Mouse (Mus musculus): ENCODE results near the gene Rnf123. TPM values are rescaled to one million over a fixed set of nuclear protein-coding genes. Genes with fewer than 3 reads are reported as not detected.

Rnf123 gene
- polyA plus RNA-seq, 2 experiments: 88.2 to 146 TPM

DNA sequence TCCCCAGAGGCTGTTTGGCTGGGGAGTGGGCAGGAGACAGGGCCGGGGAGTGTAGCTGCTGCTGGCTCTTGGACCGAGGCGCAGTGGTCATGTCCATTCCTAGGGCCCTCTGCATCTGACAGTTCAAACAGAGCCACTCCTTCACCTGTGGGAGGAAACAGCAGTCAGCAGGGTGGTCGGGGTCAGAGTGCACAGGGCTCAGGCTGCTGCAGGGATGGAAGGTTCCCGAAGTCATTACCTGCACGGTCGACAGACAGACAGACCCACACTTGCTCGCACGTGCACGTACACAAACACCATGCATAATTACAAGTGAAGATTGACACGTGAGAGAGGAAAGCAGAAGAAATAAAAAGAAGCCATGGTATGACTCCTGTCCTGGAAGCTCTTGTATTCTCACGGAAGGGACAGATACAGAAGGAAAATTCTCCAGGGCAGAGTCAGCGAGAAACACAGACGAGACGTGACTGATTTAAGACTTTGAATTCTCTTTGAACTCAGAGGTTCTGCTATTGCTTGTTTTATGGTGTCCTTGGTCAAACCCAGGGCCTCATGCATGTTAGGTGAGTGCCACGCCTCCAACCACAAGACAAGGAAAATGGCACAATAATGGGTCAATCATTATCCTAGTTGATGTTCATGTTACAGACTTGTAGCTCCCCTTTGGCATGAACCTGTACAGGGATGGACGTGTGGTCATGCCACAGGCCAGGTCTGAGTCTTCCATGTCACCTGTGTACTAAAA, 43.5 kb upstream of the Rnf123 start:
- ATAC-seq (ENCODE audit: insufficient read depth) (no peak), DNase-seq (ENCODE audit: low read depth in 3 of 3, low spot score in 3 of 3) (no peak)
- Histone ChIP-seq H3K27ac (no peak overlapping the region), H3K4me3 (ENCODE audit: insufficient read depth in 1 of 2, low read depth in 2 of 2, low read length in 2 of 2) (no peak overlapping the region), H3K36me3 (replicated peaks; ENCODE audit: control insufficient read depth, insufficient read depth, low read depth) (no peaks in the 10 kb centered on the region), H3K4me1 (replicated peaks; ENCODE audit: control insufficient read depth in 2 of 2, insufficient read depth in 2 of 2, low read length in 1 of 2) (0 out of 4 replicates have a peak, but pooled peaks cover 0 to under 1% of the 10 kb centered on the region in 2 experiments), H3K9ac (replicated peaks) (no peak overlapping the region), H3K9me3 (ENCODE audit: control insufficient read depth, low read length) (no peaks in the 10 kb centered on the region), H3K4me2 (ENCODE audit: low read depth) (no peak overlapping the region), H3K27me3 (ENCODE audit: control insufficient read depth, insufficient read depth, low read length) (no peaks in the 10 kb centered on the region)
- TF ChIP-seq CTCF (IDR thresholded peaks at IDR 0.05; ENCODE audit: low read depth) (no peak), EP300 (IDR thresholded peaks at IDR 0.05; ENCODE audit: low read depth) (no peak)
- WGBS (ENCODE audit: insufficient replicate concordance): 70% methylated on average over 17 of the region's 17 CpGs

DNA sequence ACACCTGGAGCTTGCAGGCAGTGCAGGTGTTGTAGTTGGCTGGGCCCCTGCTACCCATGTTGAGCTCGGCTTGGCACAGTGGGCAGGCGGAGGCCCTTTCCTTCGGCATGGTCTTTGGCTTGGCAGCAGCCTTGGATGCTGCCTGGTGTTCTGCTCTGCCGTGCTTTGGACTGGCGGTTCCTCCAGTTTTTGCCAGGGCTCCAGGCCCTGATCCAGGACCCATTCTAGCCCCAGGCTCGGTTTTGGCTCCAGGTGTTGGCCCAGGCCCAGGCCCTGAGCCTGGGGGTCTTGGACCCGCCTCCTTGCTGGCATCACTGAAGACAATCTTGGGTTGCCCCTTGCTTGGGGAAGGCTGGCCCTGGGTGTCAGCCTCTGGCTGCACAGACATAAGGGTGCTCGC, 42.6 kb upstream of the Rnf123 start:
- Histone ChIP-seq H3K9ac (replicated peaks) (no peak overlapping the region), H3K4me2 (ENCODE audit: low read depth) (no peak overlapping the region), H3K4me3 (ENCODE audit: insufficient read depth in 1 of 2, low read depth in 2 of 2, low read length in 2 of 2) (no peak overlapping the region), H3K36me3 (replicated peaks; ENCODE audit: control insufficient read depth, insufficient read depth, low read depth) (no peaks in the 10 kb centered on the region), H3K9me3 (ENCODE audit: control insufficient read depth, low read length) (no peaks in the 10 kb centered on the region), H3K27me3 (ENCODE audit: control insufficient read depth, insufficient read depth, low read length) (no peaks in the 10 kb centered on the region), H3K27ac (no peak overlapping the region), H3K4me1 (replicated peaks; ENCODE audit: control insufficient read depth in 2 of 2, insufficient read depth in 2 of 2, low read length in 1 of 2) (no peaks in the 10 kb centered on the region)
- ATAC-seq (ENCODE audit: insufficient read depth): no peak
- TF ChIP-seq EP300 (IDR thresholded peaks at IDR 0.05; ENCODE audit: low read depth): no peak
- no peak for TF ChIP-seq CTCF (IDR thresholded peaks at IDR 0.05; ENCODE audit: low read depth)
- no peak for DNase-seq (ENCODE audit: low read depth in 3 of 3, low spot score in 3 of 3)
- WGBS (ENCODE audit: insufficient replicate concordance): 74% methylated on average over 8 of the region's 8 CpGs

GRCm38 (mm10) chr9:108123916-108124315, 40.8 kb upstream of the Rnf123 start:
- no peak overlapping the region for H3K4me2 ChIP-seq (ENCODE audit: low read depth)
- H3K9ac ChIP-seq (replicated peaks): no peak overlapping the region
- DNase-seq (ENCODE audit: low read depth in 3 of 3, low spot score in 3 of 3): no peak
- no peak for TF ChIP-seq CTCF (IDR thresholded peaks at IDR 0.05; ENCODE audit: low read depth)
- no peaks in the 10 kb centered on the region for H3K36me3 ChIP-seq (replicated peaks; ENCODE audit: control insufficient read depth, insufficient read depth, low read depth)
- no peak overlapping the region for H3K27ac ChIP-seq
- no peak overlapping the region for H3K4me3 ChIP-seq (ENCODE audit: insufficient read depth in 1 of 2, low read depth in 2 of 2, low read length in 2 of 2)
- H3K4me1 ChIP-seq (replicated peaks; ENCODE audit: control insufficient read depth in 2 of 2, insufficient read depth in 2 of 2, low read length in 1 of 2): peaks cover 0 to 7% of the 10 kb centered on the region in 2 experiments; a peak in 1 of 4 replicates
- WGBS (ENCODE audit: insufficient replicate concordance): 82% methylated on average over 3 of the region's 4 CpGs
- ATAC-seq (ENCODE audit: insufficient read depth): no peak
- no peaks in the 10 kb centered on the region for H3K9me3 ChIP-seq (ENCODE audit: control insufficient read depth, low read length)
- H3K27me3 ChIP-seq (ENCODE audit: control insufficient read depth, insufficient read depth, low read length): no peaks in the 10 kb centered on the region

DNA sequence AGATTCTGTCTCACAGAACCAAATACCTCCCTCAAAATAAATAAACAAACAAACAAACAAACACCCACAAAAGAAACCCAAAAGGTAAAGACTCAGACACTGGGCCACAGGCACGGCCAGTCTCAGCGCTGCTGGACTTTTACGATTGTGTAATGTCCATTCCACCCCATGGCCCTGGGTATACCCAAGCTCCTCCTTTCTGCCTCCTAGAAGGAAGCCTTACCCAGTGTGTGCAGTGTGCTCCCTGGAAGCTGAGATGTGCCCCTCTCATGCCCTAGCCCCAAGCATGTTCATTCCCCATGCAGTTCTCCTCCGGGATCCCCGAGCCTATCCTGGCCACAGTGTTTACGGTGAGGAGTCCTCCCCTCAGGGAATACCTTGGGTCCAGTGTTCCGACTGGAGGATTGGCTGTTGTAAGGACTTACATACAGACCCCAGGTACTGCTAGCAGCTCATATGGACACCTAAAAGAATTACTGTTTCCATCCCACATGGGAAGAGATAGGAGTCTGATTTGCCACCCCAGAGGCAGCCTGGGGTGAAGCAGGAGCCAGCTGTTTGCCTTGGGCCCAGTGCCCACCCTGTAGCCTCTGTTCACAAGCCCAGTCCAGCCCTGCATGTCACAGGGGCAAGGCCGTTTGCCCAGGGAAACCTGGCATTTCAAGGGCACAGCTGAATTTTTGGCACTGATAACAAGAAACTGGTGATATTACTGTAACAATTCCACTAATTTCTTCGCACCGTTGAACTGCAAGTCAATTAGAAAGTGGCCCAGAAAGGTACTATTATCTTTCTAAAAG, 38.2 kb upstream of the Rnf123 start:
- H3K4me1 ChIP-seq (replicated peaks; ENCODE audit: control insufficient read depth in 2 of 2, insufficient read depth in 2 of 2, low read length in 1 of 2): peaks cover 0 to 7% of the 10 kb centered on the region in 2 experiments; a peak in 1 of 4 replicates
- no peak overlapping the region for H3K9ac ChIP-seq (replicated peaks)
- no peak overlapping the region for H3K27ac ChIP-seq
- no peaks in the 10 kb centered on the region for H3K36me3 ChIP-seq (replicated peaks; ENCODE audit: control insufficient read depth, insufficient read depth, low read depth)
- ATAC-seq (ENCODE audit: insufficient read depth): no peak
- DNase-seq (ENCODE audit: low read depth in 3 of 3, low spot score in 3 of 3): no peak
- no peak overlapping the region for H3K4me2 ChIP-seq (ENCODE audit: low read depth)
- TF ChIP-seq EP300 (IDR thresholded peaks at IDR 0.05; ENCODE audit: low read depth) (no peak), CTCF (IDR thresholded peaks at IDR 0.05; ENCODE audit: low read depth) (no peak)
- H3K27me3 ChIP-seq (ENCODE audit: control insufficient read depth, insufficient read depth, low read length): no peaks in the 10 kb centered on the region
- H3K4me3 ChIP-seq (ENCODE audit: insufficient read depth in 1 of 2, low read depth in 2 of 2, low read length in 2 of 2): no peak overlapping the region
- WGBS (ENCODE audit: insufficient replicate concordance): 78% methylated on average over 10 of the region's 10 CpGs
- H3K9me3 ChIP-seq (ENCODE audit: control insufficient read depth, low read length): no peaks in the 10 kb centered on the region

DNA sequence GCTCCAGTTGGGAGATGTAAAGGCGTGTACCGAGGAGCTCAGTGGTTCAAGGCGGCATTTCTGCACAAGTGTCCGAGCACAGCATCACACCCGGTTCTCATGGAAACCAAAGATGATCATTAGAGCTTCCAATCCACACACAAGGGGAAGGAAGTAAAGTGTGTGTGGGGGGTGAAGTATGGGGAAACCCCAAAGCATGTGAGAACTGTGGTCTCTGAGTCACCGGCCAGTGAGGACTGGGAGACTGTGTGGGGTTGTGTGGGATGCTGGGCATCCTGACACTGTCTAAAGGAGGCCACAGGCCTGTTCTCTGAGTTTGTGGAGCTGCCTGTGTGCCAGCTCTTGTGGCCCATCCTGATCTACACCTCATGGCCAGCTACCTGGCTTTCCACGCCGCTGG, 37.5 kb upstream of the Rnf123 start:
- Histone ChIP-seq H3K4me2 (ENCODE audit: low read depth) (no peak overlapping the region), H3K27me3 (ENCODE audit: control insufficient read depth, insufficient read depth, low read length) (no peaks in the 10 kb centered on the region), H3K9me3 (ENCODE audit: control insufficient read depth, low read length) (no peaks in the 10 kb centered on the region), H3K36me3 (replicated peaks; ENCODE audit: control insufficient read depth, insufficient read depth, low read depth) (no peaks in the 10 kb centered on the region), H3K9ac (replicated peaks) (no peak overlapping the region), H3K4me3 (ENCODE audit: insufficient read depth in 1 of 2, low read depth in 2 of 2, low read length in 2 of 2) (no peak overlapping the region), H3K4me1 (replicated peaks; ENCODE audit: control insufficient read depth in 2 of 2, insufficient read depth in 2 of 2, low read length in 1 of 2) (peaks cover 0 to 7% of the 10 kb centered on the region in 2 experiments; a peak in 1 of 4 replicates), H3K27ac (no peak overlapping the region)
- WGBS (ENCODE audit: insufficient replicate concordance): 57% methylated on average over 8 of the region's 8 CpGs
- DNase-seq (ENCODE audit: low read depth in 3 of 3, low spot score in 3 of 3): peak in 1 of 3 experiments; percentile 40
- ATAC-seq (ENCODE audit: insufficient read depth): peak; percentile 36; the same call in 1 of the 2 replicates
- TF ChIP-seq CTCF (IDR thresholded peaks at IDR 0.05; ENCODE audit: low read depth) (no peak), EP300 (IDR thresholded peaks at IDR 0.05; ENCODE audit: low read depth) (no peak)

Measured in liver, embryonic 14.5 days (tissue).